Mouse (Mus musculus) adrenal gland, postnatal 25 days (tissue): ENCODE data around the gene Tex261. TPM values are rescaled to one million over a fixed set of nuclear protein-coding genes. Genes with fewer than 3 reads are reported as not detected.
A peak's percentile ranks its signal among the peaks of the same experiment; 100 is the strongest.
"Not testable (repeated sequence)": the region's sequence is repeated elsewhere in the genome, so short reads cannot be mapped to it uniquely, and the experiment has no call there.

ENCODE experiments used
- DNase-seq: peaks from one replicate; pipeline ENCODE4 v3.0.0; 2021; ENCODE audit warnings: mixed read lengths
- long read RNA-seq: library from polyadenylated mRNA; stranded (forward); transcript quantifications from one replicate; pipeline ENCODE4 v2.0.0, GENCODE M21; 2021
- total RNA-seq: library from RNA; stranded (reverse); gene quantifications from 2 replicates; pipeline ENCODE4 v1.2.3, GENCODE M21; 2021

Tex261 gene
- total RNA-seq, result 108 and 125 TPM in 2 replicates
- long read RNA-seq, transcript Tex261-201 (6 exons, 2,984 nt), result major isoform, 179 of 209 reads
- long read RNA-seq, partial matches to known transcripts, result 9 of 209 reads
- long read RNA-seq, other reads (novel, unspliced or antisense), result 18 of 209 reads

GRCm38 (mm10) chr6:83775638-83776293 lies at the start of gene Tex261:
Gene Tex261, minus strand, starts transcription at chr6:83775813.
- DNase-seq, result peak; percentile 95

DNA sequence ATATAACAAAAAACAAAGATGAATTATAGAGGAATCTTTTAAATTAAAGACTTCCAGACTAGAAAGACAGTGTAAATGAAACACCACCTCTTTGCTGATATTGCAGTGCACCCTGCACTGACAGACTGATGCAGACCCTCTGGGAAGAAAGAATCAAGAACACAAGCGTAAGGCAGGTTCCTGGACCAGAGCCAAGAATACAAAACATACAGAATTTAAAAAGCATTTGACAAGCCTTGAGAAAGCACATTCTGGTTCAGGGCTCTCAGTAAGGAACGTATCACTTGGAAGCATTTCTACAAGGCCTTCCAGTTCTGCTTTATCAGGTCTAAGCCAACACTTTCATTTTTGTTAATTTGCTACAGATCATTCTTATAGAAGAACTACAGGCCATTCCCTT lies 46.2 kb upstream of the Tex261 start:
- DNase-seq, result no peak

DNA sequence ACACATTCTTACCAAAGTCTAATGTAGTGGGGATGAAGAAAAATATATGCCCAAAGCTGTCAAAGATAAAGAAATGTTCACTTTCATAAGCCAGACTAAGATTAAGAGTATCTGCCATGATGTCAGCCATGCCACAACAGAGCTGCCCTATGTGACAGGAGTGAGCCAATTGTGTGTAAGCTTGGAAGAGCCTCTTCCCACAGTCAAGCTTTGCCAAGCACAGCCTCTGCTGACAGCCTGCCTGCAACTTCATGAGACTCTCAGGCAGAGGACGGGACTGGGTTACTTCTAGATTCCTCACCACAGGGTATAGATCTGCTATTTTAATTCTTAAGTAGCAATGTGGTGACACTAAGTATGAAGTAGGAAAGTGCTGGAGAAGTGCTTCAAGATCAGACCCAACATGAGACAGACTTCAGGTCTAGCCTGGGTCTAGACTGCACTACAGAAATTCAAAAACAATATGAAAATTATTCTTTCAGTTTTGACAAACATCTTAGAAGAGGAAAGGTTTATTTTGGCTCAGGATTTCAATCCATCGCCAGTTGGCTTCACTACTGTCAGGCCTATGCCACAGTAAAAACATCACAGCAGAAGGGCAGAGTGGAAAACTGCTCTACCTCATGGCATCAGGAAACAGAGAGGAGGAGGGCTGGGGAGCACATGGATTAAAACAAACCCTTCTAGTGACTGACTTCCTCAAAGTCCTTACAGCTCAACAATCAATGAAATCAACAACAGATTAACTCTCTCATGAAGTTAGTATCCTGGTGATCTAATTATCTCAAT lies 45.3 kb upstream of the Tex261 start:
- DNase-seq, result no peak

GRCm38 (mm10) chr6:83818996-83819395 lies 43.4 kb upstream of the Tex261 start:
- DNase-seq, result no peak

GRCm38 (mm10) chr6:83815801-83816200 lies 40.2 kb upstream of the Tex261 start:
- no peak for DNase-seq

GRCm38 (mm10) chr6:83802846-83803245 lies 27.2 kb upstream of the Tex261 start:
- DNase-seq, result no peak

- DNase-seq, result no peak
Observed at GRCm38 (mm10) chr6:83802033-83802432, 26.4 kb upstream of the Tex261 start.

DNA sequence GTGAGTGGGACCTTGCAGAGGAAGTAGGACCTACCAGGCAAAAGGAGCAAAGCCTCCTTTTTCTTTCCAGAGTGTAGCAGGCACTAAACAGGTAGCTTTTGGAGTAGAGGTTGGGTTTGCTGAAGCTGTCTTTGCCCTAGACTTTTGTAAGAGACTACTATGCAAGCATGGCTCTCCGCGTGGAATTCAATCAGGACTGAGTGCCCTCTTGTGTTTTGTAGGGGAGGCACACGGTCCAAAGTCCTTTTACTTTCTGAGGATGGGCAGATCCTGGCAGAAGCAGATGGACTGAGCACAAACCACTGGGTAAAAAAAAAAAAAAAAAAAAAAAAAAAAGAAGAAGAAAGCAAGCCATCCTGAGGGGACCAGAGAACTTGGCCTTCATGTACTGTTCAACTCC lies 21.1 kb upstream of the Tex261 start:
- DNase-seq, result no peak

DNA sequence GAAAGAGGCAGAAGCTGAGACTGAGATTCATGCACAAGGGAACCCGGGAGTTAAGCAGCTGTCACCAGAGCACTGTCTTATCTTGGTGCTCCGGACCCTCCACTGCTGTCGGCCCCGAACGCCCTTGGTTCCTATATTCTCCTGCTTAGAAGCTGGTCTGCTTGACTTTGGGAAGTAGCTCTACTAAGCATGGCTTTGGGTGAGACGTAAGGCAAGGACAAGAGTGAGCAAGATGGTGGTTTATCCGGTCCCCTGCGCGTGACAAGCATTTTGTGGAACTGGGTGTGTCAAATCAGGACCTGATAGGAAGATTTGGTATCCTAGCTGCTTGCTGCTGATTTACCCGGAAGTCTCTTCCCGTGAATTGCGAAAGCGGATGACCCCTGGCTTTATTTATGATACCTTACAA lies 19.9 kb upstream of the Tex261 start:
- no peak for DNase-seq

GRCm38 (mm10) chr6:83794760-83795296 lies 19.2 kb upstream of the Tex261 start, which contains the start of gene Nagk:
Gene Nagk, plus strand, starts transcription at chr6:83794982.
- peak; percentile 94 for DNase-seq

DNA sequence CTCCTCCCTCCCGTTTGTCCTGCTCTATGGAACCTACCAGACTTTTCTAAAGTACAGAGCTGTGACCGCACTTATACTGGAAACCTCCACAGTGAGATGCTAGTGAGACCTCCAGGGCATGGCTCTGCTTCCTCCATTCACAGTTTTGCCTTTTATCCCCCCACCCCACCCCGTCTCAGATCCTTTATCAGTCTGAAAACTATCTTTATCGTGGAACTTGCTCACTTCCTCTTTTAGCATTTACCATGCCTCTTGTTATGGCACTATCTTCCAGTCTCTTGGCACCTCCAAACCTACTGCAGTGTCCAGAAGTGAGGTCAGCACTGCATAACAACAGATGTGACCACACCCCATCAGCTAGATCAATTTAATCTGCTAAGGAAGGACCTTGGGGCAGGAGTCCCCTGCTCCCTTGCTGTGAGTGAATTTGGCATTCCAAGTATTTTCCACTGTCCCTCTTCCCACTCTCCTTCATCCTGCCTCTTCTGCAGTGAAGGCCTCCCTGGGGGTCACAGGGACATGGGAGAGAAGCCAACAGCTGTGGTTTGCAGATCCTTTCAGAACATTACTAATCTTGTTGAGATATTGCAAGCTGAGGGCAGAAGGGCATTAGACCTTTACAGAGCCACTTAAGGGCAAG lies 15.8 kb upstream of the Tex261 start:
- DNase-seq, result no peak

- DNase-seq, result not testable (repeated sequence)
Observed at GRCm38 (mm10) chr6:83790533-83790932, 14.9 kb upstream of the Tex261 start.

DNA sequence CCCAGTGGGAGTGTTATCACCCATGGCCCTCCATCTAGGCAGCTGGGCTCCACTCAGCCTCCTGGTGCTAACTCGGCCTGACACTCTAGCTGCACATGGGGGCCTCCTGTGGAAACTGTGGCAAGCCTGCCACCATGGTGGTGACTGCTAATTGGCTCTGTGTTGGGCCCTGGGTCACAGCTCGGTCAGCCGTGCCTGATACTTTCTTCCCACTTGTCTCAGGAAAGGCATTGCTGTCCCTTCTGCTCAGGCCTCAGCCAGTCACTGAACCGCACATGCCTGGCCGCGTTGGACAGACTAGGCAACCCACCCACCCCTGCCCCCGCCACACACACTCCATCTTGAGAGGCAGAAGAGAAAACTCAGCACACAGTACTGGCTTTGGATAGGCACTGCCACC lies 12.9 kb upstream of the Tex261 start:
- no peak for DNase-seq

DNA sequence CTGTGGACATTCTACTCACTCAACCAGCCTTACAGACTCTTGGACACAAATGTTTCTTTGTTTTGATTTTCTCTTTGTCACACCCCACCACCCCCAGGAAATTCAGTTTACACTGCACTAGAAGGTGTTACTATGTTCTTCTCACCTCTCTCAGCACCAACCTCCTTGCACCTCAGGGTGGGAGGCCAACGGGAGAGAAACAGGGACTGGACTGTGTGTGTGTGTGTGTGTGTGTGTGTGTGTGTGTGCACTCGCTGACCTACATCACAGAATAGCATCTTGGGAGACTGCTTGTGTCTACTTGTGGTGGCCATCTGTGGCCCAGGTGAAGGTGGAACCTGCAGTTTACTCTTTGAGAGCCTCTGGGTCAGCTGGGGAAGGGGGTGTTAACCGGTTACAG lies 10.8 kb upstream of the Tex261 start:
- no peak for DNase-seq

DNA sequence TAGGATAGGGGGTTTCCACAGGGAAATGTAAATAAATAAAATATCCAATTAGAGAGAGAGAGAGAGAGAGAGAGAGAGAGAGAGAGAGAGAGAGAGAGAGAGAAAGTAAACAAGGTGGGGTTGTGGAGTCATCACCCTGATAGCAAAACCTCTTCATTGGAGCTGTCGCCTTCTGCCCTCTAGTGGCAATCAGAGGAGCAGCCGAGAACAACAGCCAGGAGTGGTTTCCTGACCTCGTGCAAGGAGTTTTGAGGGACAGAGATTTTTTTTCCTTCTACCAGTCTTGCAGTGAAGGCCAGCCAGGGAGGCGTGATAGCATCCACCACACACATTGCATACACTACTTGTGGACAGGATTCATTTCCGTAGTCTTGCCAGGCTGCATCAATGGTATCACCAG lies 3.4 kb upstream of the Tex261 start:
- DNase-seq, result peak; percentile 50

DNA sequence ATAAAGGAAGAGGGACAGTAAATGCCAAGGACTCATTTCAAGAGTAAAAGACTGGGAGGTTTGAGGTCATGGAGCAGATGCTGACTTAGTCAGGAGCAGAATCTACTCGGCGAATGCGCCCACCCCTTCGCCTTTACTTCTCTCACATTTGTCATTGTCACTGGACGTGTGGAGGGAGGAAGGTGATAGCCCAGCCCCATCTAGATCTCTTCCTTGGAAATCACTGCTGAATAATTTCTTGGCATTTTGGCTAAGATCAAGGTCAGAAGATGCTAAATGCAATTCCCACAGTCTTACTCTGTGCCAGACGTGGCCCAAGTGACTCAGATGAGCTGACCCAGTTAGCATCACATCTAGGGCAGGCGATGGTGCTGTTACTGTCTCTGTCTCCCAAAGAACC lies 2.7 kb upstream of the Tex261 start:
- DNase-seq, result peak; percentile 37

DNA sequence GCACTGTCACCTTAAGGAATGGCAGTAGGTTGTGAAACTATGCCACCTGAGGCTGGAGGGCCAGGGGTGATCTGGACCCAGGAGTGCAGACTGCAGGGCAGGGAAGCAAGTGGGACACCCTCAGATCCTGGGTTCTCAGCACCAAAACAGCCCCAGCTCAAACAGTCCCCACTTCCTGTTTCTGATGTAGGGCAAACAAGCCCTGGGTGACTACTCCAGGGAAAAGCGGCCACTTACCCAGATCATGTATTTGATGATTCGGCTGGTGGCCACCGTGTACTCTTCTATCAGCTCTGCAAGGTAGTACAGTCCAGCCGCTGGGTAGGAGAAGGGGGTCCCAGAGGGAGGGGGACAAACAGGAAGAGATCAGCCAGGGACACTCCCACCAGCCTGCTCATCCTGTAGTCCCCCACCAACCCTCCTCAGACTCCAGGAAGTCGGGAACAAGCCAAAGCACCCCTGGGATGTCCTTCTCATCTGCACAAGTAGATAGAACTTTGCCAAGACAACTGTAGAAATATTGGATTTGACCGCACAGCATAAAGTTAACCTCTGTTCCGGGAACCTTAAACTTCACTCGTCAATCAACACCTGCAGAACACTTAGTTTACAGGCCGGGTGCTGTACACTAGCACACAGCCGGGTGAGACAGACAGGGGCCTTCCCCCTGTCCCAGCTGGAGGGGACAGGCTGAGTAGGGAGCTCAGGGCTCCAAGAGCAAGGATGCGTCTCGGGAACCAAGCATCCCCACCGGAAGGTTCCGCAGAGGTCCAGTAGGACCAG lies 641 bp downstream of the Tex261 start:
- no peak for DNase-seq

DNA sequence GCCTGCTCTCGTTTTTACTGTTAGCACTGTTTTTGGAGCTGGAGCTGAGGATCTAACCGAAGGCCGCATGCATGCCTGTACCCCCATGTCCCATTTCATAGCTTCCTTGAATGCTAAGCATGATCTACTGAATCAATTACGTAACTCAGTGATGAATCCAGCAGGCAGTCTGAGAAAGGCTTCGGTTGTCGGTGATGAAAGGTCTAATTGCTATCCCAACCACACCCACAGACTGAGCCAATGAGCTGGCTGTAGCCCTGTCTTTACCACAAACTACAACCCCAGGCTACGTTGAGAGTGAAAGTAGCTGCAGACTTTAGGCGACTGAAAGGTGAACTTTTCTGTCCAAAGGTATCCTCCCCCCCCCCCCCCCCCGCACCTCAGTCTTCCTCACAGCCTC lies 1.5 kb downstream of the Tex261 start:
- no peak for DNase-seq

- DNase-seq, result no peak
Observed at GRCm38 (mm10) chr6:83768485-83768884, 7.1 kb downstream of the Tex261 start.

DNA sequence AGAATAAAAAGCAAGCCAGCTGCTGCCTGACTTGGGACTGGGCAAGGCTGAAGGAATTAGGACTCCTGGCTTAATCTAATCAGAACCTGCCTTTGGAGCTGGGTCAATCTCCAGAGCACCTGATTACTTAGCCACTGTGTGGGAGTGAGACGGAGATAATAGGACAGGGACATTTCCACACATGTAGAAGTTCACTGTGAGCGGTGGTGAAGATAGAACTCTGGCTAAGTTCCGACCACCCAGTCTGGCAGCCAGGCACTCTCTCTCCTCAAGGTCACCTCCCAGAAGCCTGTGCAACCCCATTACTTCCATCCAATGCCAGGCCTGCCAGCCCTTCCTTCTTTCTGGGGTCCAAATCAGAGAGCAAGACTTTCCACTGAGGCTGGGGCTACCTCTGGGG lies 8.6 kb downstream of the Tex261 start:
- DNase-seq, result no peak

- peak; percentile 33 for DNase-seq
Observed at GRCm38 (mm10) chr6:83762880-83763431, 12.7 kb downstream of the Tex261 start.

- no peak for DNase-seq
Observed at GRCm38 (mm10) chr6:83762344-83762743, 13.3 kb downstream of the Tex261 start, which contains the start of gene Ankrd53. Gene Ankrd53, plus strand, starts transcription at chr6:83762644.
